9 mouse cellular contexts compared by ENCODE assay signal in the genomic region with DNA sequence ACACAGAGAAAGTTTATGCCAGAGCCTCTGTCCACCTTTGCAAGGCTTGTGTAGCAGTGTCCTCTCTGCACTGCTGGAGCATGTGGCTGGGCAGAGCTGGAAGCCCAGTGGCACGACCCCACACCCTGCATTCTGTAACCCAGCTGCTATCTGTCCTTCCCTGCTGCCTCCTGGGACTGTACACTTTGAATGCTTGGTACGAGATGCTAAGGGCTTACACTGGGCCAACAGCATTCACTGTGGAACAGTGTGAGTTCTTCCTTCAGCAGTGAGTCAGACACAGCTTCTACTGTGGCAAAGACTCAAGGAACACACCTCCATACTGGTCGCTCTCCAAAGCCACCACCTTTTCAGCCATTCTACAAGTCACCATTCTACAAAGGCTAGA. TPM values are rescaled to one million over a fixed set of nuclear protein-coding genes. Genes with fewer than 3 reads are reported as not detected.
DNase-seq lines count a peak whose midpoint lies in the region; ATAC-seq and TF ChIP-seq lines count a peak whose summit lies in the region.
"Had no signal": no experiment of that assay in that cellular context is flagged by ENCODE, and none has a peak within 500 bp of the region (broad histone marks: within the 10 kb centered on the region; RNA-seq: fewer than 3 reads in every experiment).

No protein-coding gene starts in this region.

- no peak overlapping the region for H3K4me3 ChIP-seq in heart, postnatal 0 days (ENCODE audit: low read depth, low read length)
- H3K4me3 ChIP-seq in heart, adult 2 months: no peak overlapping the region
- no peak overlapping the region for H3K4me3 ChIP-seq in embryonic facial prominence, embryonic 15.5 days (replicated peaks)
- no peak overlapping the region for H3K4me3 ChIP-seq in limb, embryonic 12.5 days (replicated peaks)
- H3K4me3 ChIP-seq in neural tube, embryonic 12.5 days: no peak overlapping the region

- ATAC-seq in heart, postnatal 0 days (ENCODE audit: insufficient read depth, low read depth): peak; percentile 44
- no peak for ATAC-seq in embryonic facial prominence, embryonic 15.5 days (ENCODE audit: insufficient number of reproducible peaks, low FRiP score, low TSS enrichment, low read depth)
- ATAC-seq in limb, embryonic 12.5 days (ENCODE audit: insufficient number of reproducible peaks, insufficient read depth, low FRiP score, low TSS enrichment, low read depth): no peak
- no peak for ATAC-seq in neural tube, embryonic 12.5 days (ENCODE audit: low FRiP score, low read depth)

- intact Hi-C loops in heart, adult 2 months (cut with DNase I): no loop called here

- H3K27me3 ChIP-seq in heart, postnatal 0 days (ENCODE audit: control insufficient read depth, insufficient read depth, low read length): no peaks in the 10 kb centered on the region
- no peaks in the 10 kb centered on the region for H3K27me3 ChIP-seq in heart, adult 2 months (ENCODE audit: control insufficient read depth, insufficient read depth, low read length)
- H3K27me3 ChIP-seq in embryonic facial prominence, embryonic 15.5 days: no peaks in the 10 kb centered on the region
- H3K27me3 ChIP-seq in limb, embryonic 12.5 days: no peaks in the 10 kb centered on the region
- H3K27me3 ChIP-seq in neural tube, embryonic 12.5 days (replicated peaks): no peaks in the 10 kb centered on the region

- H3K9me3 ChIP-seq in heart, postnatal 0 days (replicated peaks; ENCODE audit: control insufficient read depth, low read length): no peaks in the 10 kb centered on the region
- no peaks in the 10 kb centered on the region for H3K9me3 ChIP-seq in embryonic facial prominence, embryonic 15.5 days (replicated peaks)
- H3K9me3 ChIP-seq in limb, embryonic 12.5 days: no peaks in the 10 kb centered on the region
- H3K9me3 ChIP-seq in neural tube, embryonic 12.5 days: no peaks in the 10 kb centered on the region

- 19% methylated on average over 3 of the region's 3 CpGs for WGBS in heart, postnatal 0 days
- WGBS in heart, adult 2 months: 31% methylated on average over 3 of the region's 3 CpGs
- WGBS in embryonic facial prominence, embryonic 15.5 days: 57% methylated on average over 3 of the region's 3 CpGs
- 77% methylated on average over 3 of the region's 3 CpGs for WGBS in limb, embryonic 12.5 days
- WGBS in neural tube, embryonic 12.5 days: 51% methylated on average over 3 of the region's 3 CpGs

- H3K4me1 ChIP-seq in heart, postnatal 0 days (ENCODE audit: control insufficient read depth, insufficient read depth): peaks cover 24% of the 10 kb centered on the region
- H3K4me1 ChIP-seq in heart, adult 2 months (ENCODE audit: control insufficient read depth, insufficient read depth, low read length): peaks cover 13% of the 10 kb centered on the region
- peaks cover 38% of the 10 kb centered on the region for H3K4me1 ChIP-seq in embryonic facial prominence, embryonic 15.5 days
- peaks cover 21% of the 10 kb centered on the region for H3K4me1 ChIP-seq in limb, embryonic 12.5 days (replicated peaks)
- H3K4me1 ChIP-seq in neural tube, embryonic 12.5 days: peaks cover 62% of the 10 kb centered on the region

- H3K27ac ChIP-seq in heart, postnatal 0 days (ENCODE audit: low read depth): peak overlapping the region; percentile 63
- H3K27ac ChIP-seq in heart, adult 2 months: no peak overlapping the region; the same call in 1 of the 2 replicates
- peak overlapping the region; percentile 80; the same call in 1 of the 2 replicates for H3K27ac ChIP-seq in embryonic facial prominence, embryonic 15.5 days (replicated peaks)
- peak overlapping the region; percentile 18 for H3K27ac ChIP-seq in limb, embryonic 12.5 days
- peak overlapping the region; percentile 71 for H3K27ac ChIP-seq in neural tube, embryonic 12.5 days

- TF ChIP-seq EP300 in heart, postnatal 0 days (IDR thresholded peaks at IDR 0.05; ENCODE audit: low read depth): no peak
- TF ChIP-seq EP300 in heart, adult 2 months (IDR thresholded peaks at IDR 0.05; ENCODE audit: insufficient read depth, low read depth, low read length): no peak

- peaks cover 26% of the 10 kb centered on the region for H3K36me3 ChIP-seq in heart, postnatal 0 days (replicated peaks; ENCODE audit: control insufficient read depth, insufficient read depth, low read length)
- H3K36me3 ChIP-seq in heart, adult 2 months (ENCODE audit: control insufficient read depth, insufficient read depth, low read length): no peaks in the 10 kb centered on the region
- peaks cover 5% of the 10 kb centered on the region; the same call in 1 of the 2 replicates for H3K36me3 ChIP-seq in embryonic facial prominence, embryonic 15.5 days
- peaks cover 32% of the 10 kb centered on the region for H3K36me3 ChIP-seq in limb, embryonic 12.5 days
- peaks cover 35% of the 10 kb centered on the region for H3K36me3 ChIP-seq in neural tube, embryonic 12.5 days

- no peaks in the 10 kb centered on the region; the same call in none of the 2 replicates for H3K79me2 ChIP-seq in heart, adult 2 months (replicated peaks; ENCODE audit: control insufficient read depth, insufficient read depth, low read length)

- no peak for TF ChIP-seq POLR2A in heart, adult 2 months (IDR thresholded peaks at IDR 0.05; ENCODE audit: insufficient read depth, low read depth, low read length)

- no peak overlapping the region for H3K9ac ChIP-seq in heart, postnatal 0 days (replicated peaks; ENCODE audit: low read depth, low read length)
- H3K9ac ChIP-seq in heart, adult 2 months (ENCODE audit: low read depth, low read length): no peak overlapping the region
- H3K9ac ChIP-seq in embryonic facial prominence, embryonic 15.5 days: no peak overlapping the region
- no peak overlapping the region for H3K9ac ChIP-seq in limb, embryonic 12.5 days (replicated peaks)
- no peak overlapping the region for H3K9ac ChIP-seq in neural tube, embryonic 12.5 days

- no peak overlapping the region for H3K4me2 ChIP-seq in heart, postnatal 0 days (ENCODE audit: low read depth, low read length)
- H3K4me2 ChIP-seq in embryonic facial prominence, embryonic 15.5 days (replicated peaks): no peak overlapping the region
- H3K4me2 ChIP-seq in limb, embryonic 12.5 days: no peak overlapping the region
- 0 out of 2 replicates have a peak overlapping the region, but pooled peaks have one; percentile 27 for H3K4me2 ChIP-seq in neural tube, embryonic 12.5 days (replicated peaks)

- no peak for TF ChIP-seq CTCF in heart, postnatal 0 days (IDR thresholded peaks at IDR 0.05; ENCODE audit: low read depth)
- TF ChIP-seq CTCF in heart, adult 2 months (IDR thresholded peaks at IDR 0.05): no peak

- DNase-seq in heart, postnatal 0 days (ENCODE audit: low spot score): no peak
- DNase-seq in heart, adult 2 months: no peak
- DNase-seq in right cerebral cortex, adult 18-20 months: no peak
- DNase-seq in retina, postnatal 1 day: no peak
- no peak for DNase-seq in layer of hippocampus, postnatal 10 days (ENCODE audit: low spot score in 2 of 2)
- DNase-seq: embryo, embryonic 11 days had no signal

RNA-seq across cellular contexts. Expression of gene Coro1c, which starts 25.2 kb away (rescaled TPM):
- total RNA-seq in heart, postnatal 0 days (2014; rRNA removed; ENCODE audit: low replicate concordance): 78.2 and 93.4 TPM in 2 replicates
- polyA plus RNA-seq in heart, postnatal 0 days (2015; fragmentation: Nextera tagmentation; extraction: Ambion mirVana): 40.0 and 46.6 TPM in 2 replicates
- total RNA-seq in heart, adult 2 months (2021): 10 to 100 TPM; 24.6 to 30.1 TPM
- 24.1 and 27.9 TPM in 2 replicates for polyA plus RNA-seq in heart, adult 2 months (2012; rRNA removed)
- polyA plus RNA-seq in embryonic facial prominence, embryonic 15.5 days (2015; fragmentation: Nextera tagmentation; extraction: Ambion mirVana): 99.0 and 101 TPM in 2 replicates
- 91.1 and 99.4 TPM in 2 replicates for polyA plus RNA-seq in limb, embryonic 12.5 days (2016; fragmentation: Nextera tagmentation; extraction: Ambion mirVana)
- polyA plus RNA-seq in neural tube, embryonic 12.5 days (2016; fragmentation: Nextera tagmentation; extraction: Ambion mirVana): 259 and 292 TPM in 2 replicates
- total RNA-seq in layer of hippocampus, postnatal 10 days (2021): 100 to 1,000 TPM; 104 TPM

RNA-seq across cellular contexts. Expression of gene Selplg, which starts 50.9 kb away (rescaled TPM):
- total RNA-seq in heart, postnatal 0 days (2014; rRNA removed; ENCODE audit: low replicate concordance): 1.6 and 5.0 TPM in 2 replicates
- 1.2 and 1.7 TPM in 2 replicates for polyA plus RNA-seq in heart, postnatal 0 days (2015; fragmentation: Nextera tagmentation; extraction: Ambion mirVana)
- total RNA-seq in heart, adult 2 months (2021): 1 to 10 TPM; 3.4 to 4.5 TPM
- polyA plus RNA-seq in heart, adult 2 months (2012; rRNA removed): 5.7 and 14.1 TPM in 2 replicates
- polyA plus RNA-seq in embryonic facial prominence, embryonic 15.5 days (2015; fragmentation: Nextera tagmentation; extraction: Ambion mirVana): 5.3 TPM in 2 replicates
- 1.4 and 1.8 TPM in 2 replicates for polyA plus RNA-seq in limb, embryonic 12.5 days (2016; fragmentation: Nextera tagmentation; extraction: Ambion mirVana)
- 1.5 and 2.3 TPM in 2 replicates for polyA plus RNA-seq in neural tube, embryonic 12.5 days (2016; fragmentation: Nextera tagmentation; extraction: Ambion mirVana)
- 10 to 100 TPM; 12.1 to 12.9 TPM for total RNA-seq in layer of hippocampus, postnatal 10 days (2021)
